Mouse (Mus musculus) CD4-positive helper T cell, adult 2 months (primary cell): Measurements from ENCODE around the gene Zar1l.

Experiments used
- DNase-seq: peaks from one replicate; pipeline ENCODE4 v3.0.0-alpha.2; 2012; ENCODE audit warnings: low read depth, missing footprints, low spot score

The Zar1l gene

DNA sequence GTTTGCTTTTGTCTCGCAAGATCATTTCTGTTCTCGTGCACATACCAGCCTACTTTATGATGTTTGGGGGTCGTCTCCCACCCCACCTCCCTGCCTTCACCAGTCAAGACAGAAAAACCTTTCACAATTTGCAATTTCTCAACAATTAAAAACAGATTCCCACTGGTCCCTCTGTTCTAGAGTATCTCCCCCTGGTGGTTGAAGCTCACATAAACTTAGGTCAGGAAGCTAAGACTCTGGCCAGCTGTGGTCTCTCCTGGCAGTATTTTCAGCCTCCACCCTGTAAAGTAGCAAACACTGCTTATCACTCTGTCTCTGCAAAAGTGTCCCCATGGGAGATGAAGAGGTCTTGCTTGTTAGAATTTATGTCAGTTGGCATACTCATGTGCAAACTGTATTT is 32.8 kb downstream of the Zar1l start:
- peak; percentile 29 for DNase-seq

DNA sequence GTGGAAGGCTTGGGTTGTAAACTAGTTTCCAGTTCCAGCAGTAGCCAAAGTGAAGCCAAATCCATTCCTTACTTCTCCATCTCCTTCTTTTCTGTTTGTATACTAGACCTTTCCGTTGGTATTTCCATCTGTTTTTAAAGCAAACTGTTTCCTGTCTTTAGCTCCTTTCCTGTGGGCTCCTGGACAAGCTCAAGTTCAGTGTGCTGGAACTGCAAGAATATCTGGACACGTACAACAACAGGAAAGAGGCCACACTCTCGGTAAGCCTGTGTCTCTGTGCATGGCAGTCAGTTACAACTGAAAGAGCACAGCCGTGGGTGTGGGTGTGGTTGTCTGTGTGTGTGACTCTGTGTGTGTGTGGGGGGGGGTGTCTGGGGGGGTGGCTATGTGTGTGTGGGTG is 39.4 kb downstream of the Zar1l start:
- DNase-seq: no peak

DNA sequence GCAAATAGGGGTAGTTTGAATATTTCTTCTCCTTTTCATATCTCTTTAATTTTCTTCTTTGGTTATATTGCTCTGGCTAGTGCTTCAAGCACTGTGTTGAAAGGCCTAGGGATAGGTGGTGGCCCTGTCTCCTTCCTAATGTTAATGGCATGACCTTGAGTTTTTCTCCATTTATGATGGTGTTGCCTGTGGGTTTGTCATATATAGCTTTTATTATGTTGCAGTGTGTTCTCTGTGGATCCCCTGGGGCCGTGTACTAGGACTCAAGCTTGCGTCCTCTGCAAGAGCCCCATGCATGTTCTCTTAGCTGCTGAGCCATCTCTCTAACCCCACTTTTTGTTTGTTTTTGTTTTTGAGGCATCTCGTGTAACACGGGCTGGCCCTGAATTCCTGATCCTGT is 40.6 kb downstream of the Zar1l start:
- no peak for DNase-seq

DNA sequence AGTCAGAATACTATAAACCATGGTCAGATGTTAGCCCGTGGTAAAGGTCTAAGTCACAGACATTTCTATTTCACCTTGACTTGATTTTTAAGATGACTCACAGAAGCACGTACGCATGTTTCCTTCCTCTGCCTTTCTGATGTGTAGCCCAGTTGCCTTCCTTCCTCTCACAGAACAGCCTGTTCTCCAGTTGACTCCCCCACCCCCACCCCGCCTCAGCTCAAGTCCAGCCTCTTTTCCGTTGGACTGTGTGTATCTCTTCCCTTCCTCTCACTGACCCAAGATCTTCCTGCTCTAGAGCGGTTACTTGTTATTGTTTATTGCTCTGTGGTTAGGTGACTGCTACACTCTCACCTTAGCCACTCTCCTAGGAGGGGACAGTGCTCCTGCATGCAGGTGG is 49.5 kb downstream of the Zar1l start:
- no peak for DNase-seq

DNA sequence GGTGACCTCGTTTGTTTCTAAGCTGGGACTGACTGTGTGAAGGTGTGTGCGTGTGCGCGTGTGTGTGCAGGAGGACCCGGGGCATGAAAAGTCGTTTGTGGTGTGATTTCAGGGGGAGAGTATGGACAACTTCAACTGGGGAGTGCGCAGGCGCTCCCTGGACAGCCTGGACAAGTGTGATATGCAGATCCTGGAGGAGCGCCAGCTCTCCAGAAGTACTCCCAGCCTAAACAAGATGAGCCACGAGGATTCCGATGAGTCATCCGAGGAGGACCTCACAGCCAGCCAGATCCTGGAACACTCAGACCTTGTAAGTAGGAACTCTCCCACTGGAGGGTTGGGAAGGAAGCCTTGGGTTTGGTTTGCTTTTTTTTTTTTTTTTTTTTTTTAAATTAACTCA is 51.8 kb downstream of the Zar1l start:
- no peak for DNase-seq

DNA sequence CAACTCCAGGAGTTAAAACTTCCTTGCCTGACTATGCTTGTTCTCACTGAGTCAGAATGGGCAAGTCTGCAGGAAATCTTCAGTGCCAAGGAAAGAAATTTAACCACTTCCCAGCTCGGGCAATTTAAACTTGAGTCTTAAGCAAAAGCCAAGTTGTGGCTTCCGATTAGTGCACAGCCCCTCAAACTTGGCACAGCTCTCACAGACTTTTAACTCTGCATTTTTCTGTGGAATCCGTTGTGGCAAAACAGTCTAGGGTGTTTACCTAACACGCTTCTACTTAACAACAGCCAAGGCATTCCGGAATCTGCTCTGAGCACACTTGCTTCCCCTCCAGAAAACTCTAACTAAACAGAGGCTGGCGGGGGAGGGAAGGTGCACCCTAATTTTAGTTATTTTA is 52.7 kb downstream of the Zar1l start:
- no peak for DNase-seq

DNA sequence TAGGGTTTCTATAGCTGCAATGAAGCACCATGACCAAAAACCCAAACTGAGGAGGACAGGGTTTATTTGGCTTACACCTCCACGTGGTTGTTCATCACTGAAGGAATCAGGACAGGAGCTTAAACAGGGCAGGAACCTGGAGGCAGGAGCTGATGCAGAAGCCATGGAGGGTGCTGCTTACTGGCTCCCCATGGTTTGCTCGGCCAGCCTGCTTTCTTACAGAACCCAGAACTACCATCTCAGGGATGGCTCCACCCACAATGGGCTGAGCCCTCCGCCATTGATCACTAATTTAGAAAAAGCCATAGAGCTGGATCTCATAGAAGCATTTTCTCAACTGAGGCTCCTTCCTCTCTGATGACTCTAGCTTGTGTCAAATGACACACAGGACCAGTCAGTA is 53.2 kb downstream of the Zar1l start:
- DNase-seq: no peak

DNA sequence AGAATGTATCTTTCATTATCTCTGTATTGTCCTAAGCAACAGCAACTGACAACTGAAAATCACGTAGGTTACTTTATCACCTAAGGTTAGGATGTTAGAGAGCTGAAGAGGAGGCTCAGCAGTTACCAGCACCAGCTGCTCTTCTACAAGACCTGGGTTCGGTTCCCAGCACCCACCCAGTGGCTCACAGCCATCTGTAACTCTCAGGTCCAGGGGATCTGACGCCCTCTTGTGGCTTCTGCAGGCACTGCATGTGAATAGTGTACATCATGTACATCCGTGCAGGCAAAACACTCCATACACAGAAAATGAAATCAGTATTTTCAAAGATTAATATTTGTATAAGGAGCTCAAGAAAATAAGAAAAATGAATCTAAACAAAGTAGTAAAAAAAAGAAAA is 58.2 kb downstream of the Zar1l start:
- DNase-seq: no peak

DNA sequence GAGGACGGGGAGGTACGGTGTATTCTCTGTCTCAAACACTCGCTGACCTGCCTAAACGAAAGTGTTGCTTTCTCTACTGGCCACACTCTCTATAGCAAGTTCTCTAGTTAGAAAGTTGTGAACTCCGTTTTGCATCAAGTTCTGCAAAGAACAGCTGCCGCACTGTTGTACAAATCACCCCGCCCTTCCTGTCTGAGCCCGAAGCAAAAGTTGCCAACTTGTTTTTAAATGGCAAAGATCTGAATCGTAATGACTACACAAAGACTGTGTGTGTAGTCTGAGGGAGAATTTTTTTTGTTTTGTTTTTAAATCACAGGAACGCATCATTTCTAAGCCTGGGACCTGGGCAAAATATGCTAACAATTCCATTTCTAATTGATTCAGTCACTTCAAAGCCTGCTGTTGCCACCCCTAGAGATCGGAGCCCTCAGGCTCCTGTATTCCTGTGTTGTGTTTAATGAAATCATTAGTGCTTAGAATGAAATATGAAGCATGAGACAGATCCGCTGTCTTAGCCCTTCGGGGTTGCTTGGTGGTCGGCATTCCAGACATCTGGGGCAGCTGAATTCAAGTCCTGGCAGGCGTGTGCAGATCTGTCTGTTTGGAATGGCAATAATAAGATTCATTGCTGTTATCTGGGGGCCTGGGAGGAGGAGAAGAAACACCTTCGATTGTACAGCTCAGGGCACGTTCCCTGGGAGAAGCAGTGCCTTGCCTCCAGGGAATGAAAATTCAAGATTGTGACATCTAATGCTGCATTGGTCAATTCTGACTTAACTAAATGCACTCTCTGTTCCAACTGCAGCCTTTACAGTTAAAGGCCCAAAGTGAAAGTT is 59.8 kb downstream of the Zar1l start:
- DNase-seq: no peak

DNA sequence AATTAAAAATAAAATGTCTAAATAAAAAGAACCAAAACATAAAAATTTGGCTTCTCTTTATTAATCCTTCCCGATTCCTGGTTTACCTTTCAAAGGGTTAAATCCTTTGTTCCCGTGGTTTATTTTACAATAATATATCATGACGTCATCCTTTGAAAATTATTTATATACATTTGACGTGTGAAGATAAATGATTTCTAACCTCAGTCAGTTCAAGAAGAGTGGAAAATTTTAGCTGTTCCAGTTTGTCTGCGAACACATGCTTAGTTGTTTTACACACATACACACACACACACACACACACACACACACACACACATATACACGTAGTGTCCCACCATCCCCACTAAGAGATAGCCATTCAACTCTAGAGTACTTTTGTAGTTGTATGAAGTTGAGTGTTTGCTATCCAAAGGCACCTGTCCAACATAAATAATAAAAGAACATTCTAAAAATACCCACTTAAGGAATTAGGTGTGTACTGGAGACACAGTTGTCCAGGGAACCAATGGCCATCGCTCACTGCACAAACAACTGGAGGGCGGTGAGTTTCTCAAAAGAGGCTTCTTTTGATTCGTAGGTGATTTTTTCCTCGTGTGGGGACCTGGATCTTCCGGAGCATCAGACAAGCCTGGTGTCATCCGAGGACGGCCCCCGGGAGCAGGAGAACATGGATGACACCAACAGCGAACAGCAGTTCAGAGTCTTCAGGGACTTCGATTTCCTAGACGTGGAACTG is 60.6 kb downstream of the Zar1l start:
- DNase-seq: no peak
